Mouse (Mus musculus): Measurements from ENCODE around the gene Lyrm7. TPM values are rescaled to one million over a fixed set of nuclear protein-coding genes. Genes with fewer than 3 reads are reported as not detected.

The Lyrm7 gene
- polyA plus RNA-seq, 1 experiment from 2014 or later: 8.6 TPM

DNA sequence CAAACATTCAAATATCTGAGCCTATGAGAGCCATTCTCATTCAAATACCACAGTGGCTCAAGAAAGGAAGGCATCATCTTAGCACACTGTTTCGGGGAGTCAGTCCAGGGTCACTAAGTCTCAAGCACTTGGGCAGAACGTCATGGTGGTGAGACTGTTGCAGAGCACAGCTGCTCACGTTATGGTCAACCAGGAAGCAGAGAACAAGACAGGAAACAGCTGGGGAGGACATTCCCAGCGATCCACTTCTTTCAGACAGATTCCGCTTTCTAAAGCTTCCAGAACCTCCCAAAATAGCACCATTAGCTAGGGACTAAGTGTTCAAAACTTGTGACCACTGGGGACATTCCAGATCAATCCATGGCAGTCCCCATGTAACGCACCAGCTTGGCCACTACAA lies 27.2 kb upstream of the Lyrm7 start:
- Histone ChIP-seq H3K9ac (ENCODE audit: low read length) (no peak overlapping the region), H3K4me3 (ENCODE audit: low read depth, low read length) (no peak overlapping the region), H3K36me3 (ENCODE audit: control insufficient read depth, insufficient read depth, low read length) (no peaks in the 10 kb centered on the region), H3K27ac (ENCODE audit: low read depth, low read length) (no peak overlapping the region), H3K4me2 (ENCODE audit: low read depth, low read length, severe bottlenecking) (no peak overlapping the region), H3K4me1 (replicated peaks; ENCODE audit: control insufficient read depth, insufficient read depth, low read length) (no peaks in the 10 kb centered on the region), H3K27me3 (ENCODE audit: control insufficient read depth, insufficient read depth, low read length) (no peaks in the 10 kb centered on the region), H3K9me3 (ENCODE audit: control insufficient read depth, low read length) (no peaks in the 10 kb centered on the region)
- ATAC-seq (replicated peaks; ENCODE audit: low FRiP score): no peak
- WGBS: 91% methylated on average over 6 of the region's 6 CpGs
- no peak for DNase-seq (ENCODE audit: low spot score)

DNA sequence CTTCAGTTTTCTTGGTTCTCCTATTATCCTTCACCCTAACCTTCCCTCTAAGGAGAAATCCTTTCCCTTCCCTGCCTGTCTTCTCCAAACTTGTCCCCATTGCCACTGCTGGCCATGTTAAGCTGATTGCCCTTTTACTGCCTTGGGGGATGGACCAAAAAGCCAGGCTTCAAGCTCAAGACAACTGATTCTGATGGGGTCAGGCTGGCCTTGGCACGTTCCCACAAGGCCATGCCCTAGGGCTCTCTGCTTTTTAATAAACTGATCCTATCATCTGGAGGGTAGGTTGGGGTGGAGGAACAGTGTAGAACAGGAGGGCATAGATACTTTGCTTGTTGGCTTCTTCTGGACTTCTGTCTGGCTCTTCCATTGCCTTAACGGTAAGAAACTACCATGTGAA lies 24.7 kb upstream of the Lyrm7 start:
- DNase-seq (ENCODE audit: low spot score) (no peak), ATAC-seq (replicated peaks; ENCODE audit: low FRiP score) (no peak)
- no peak overlapping the region for H3K9ac ChIP-seq (ENCODE audit: low read length)
- no peaks in the 10 kb centered on the region for H3K36me3 ChIP-seq (ENCODE audit: control insufficient read depth, insufficient read depth, low read length)
- no peak overlapping the region for H3K4me2 ChIP-seq (ENCODE audit: low read depth, low read length, severe bottlenecking)
- no peak overlapping the region for H3K27ac ChIP-seq (ENCODE audit: low read depth, low read length)
- no peaks in the 10 kb centered on the region for H3K27me3 ChIP-seq (ENCODE audit: control insufficient read depth, insufficient read depth, low read length)
- no peaks in the 10 kb centered on the region; the same call in 1 of the 2 replicates for H3K4me1 ChIP-seq (replicated peaks; ENCODE audit: control insufficient read depth, insufficient read depth, low read length)
- no peak overlapping the region for H3K4me3 ChIP-seq (ENCODE audit: low read depth, low read length)
- no peaks in the 10 kb centered on the region for H3K9me3 ChIP-seq (ENCODE audit: control insufficient read depth, low read length)
- WGBS: 100% methylated on average over 2 of the region's 2 CpGs

GRCm38 (mm10) chr11:54884937-54885336 lies 24.2 kb upstream of the Lyrm7 start:
- ATAC-seq (replicated peaks; ENCODE audit: low FRiP score): no peak
- no peak for DNase-seq (ENCODE audit: low spot score)
- no peak overlapping the region for H3K9ac ChIP-seq (ENCODE audit: low read length)
- no peak overlapping the region for H3K27ac ChIP-seq (ENCODE audit: low read depth, low read length)
- H3K9me3 ChIP-seq (ENCODE audit: control insufficient read depth, low read length): no peaks in the 10 kb centered on the region
- no peaks in the 10 kb centered on the region for H3K36me3 ChIP-seq (ENCODE audit: control insufficient read depth, insufficient read depth, low read length)
- 42% methylated on average over 5 of the region's 5 CpGs for WGBS
- no peaks in the 10 kb centered on the region for H3K27me3 ChIP-seq (ENCODE audit: control insufficient read depth, insufficient read depth, low read length)
- H3K4me3 ChIP-seq (ENCODE audit: low read depth, low read length): no peak overlapping the region
- H3K4me2 ChIP-seq (ENCODE audit: low read depth, low read length, severe bottlenecking): no peak overlapping the region
- no peaks in the 10 kb centered on the region; the same call in 1 of the 2 replicates for H3K4me1 ChIP-seq (replicated peaks; ENCODE audit: control insufficient read depth, insufficient read depth, low read length)

GRCm38 (mm10) chr11:54884197-54884828 lies 23.6 kb upstream of the Lyrm7 start:
- DNase-seq (ENCODE audit: low spot score) (no peak), ATAC-seq (replicated peaks; ENCODE audit: low FRiP score) (no peak)
- H3K4me3 ChIP-seq (ENCODE audit: low read depth, low read length): no peak overlapping the region
- H3K9ac ChIP-seq (ENCODE audit: low read length): no peak overlapping the region
- H3K4me1 ChIP-seq (replicated peaks; ENCODE audit: control insufficient read depth, insufficient read depth, low read length): no peaks in the 10 kb centered on the region; the same call in 1 of the 2 replicates
- H3K27ac ChIP-seq (ENCODE audit: low read depth, low read length): no peak overlapping the region
- H3K9me3 ChIP-seq (ENCODE audit: control insufficient read depth, low read length): no peaks in the 10 kb centered on the region
- H3K36me3 ChIP-seq (ENCODE audit: control insufficient read depth, insufficient read depth, low read length): no peaks in the 10 kb centered on the region
- 75% methylated on average over 5 of the region's 5 CpGs for WGBS
- H3K4me2 ChIP-seq (ENCODE audit: low read depth, low read length, severe bottlenecking): no peak overlapping the region
- H3K27me3 ChIP-seq (ENCODE audit: control insufficient read depth, insufficient read depth, low read length): no peaks in the 10 kb centered on the region

- ATAC-seq (replicated peaks; ENCODE audit: low FRiP score) (no peak), DNase-seq (ENCODE audit: low spot score) (no peak)
- no peak overlapping the region for H3K9ac ChIP-seq (ENCODE audit: low read length)
- H3K4me1 ChIP-seq (replicated peaks; ENCODE audit: control insufficient read depth, insufficient read depth, low read length): no peaks in the 10 kb centered on the region; the same call in 1 of the 2 replicates
- H3K4me3 ChIP-seq (ENCODE audit: low read depth, low read length): no peak overlapping the region
- H3K9me3 ChIP-seq (ENCODE audit: control insufficient read depth, low read length): no peaks in the 10 kb centered on the region
- 40% methylated on average over 8 of the region's 8 CpGs for WGBS
- H3K36me3 ChIP-seq (ENCODE audit: control insufficient read depth, insufficient read depth, low read length): no peaks in the 10 kb centered on the region
- no peak overlapping the region for H3K4me2 ChIP-seq (ENCODE audit: low read depth, low read length, severe bottlenecking)
- no peaks in the 10 kb centered on the region for H3K27me3 ChIP-seq (ENCODE audit: control insufficient read depth, insufficient read depth, low read length)
- H3K27ac ChIP-seq (ENCODE audit: low read depth, low read length): no peak overlapping the region
These were observed 22.0 kb upstream of the Lyrm7 start for GRCm38 (mm10) chr11:54882671-54883070.

DNA sequence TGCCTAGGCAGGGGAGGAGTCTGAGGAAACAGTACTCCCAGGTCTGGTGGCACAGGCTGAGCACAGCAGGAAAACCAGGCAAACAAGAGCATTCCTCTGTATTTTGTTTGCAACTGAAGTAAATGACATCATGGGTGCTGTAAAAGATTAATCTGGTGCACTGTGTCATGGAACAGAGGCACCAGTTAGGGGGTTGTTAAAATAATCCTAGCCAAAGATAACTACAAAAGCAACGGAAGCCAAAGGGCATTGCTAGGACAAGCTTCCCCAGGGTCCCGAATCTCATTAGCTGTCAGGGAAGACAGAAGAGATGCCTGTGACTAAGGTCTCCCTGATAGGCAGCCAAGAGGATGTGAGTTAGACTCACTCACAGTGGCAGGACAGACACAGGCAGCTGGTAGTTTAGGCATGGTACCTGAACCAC lies 20.3 kb upstream of the Lyrm7 start:
- H3K27me3 ChIP-seq (ENCODE audit: control insufficient read depth, insufficient read depth, low read length): no peaks in the 10 kb centered on the region
- ATAC-seq (replicated peaks; ENCODE audit: low FRiP score): no peak
- no peak for DNase-seq (ENCODE audit: low spot score)
- H3K4me1 ChIP-seq (replicated peaks; ENCODE audit: control insufficient read depth, insufficient read depth, low read length): no peaks in the 10 kb centered on the region; the same call in 1 of the 2 replicates
- no peak overlapping the region for H3K27ac ChIP-seq (ENCODE audit: low read depth, low read length)
- no peak overlapping the region for H3K9ac ChIP-seq (ENCODE audit: low read length)
- no peaks in the 10 kb centered on the region for H3K9me3 ChIP-seq (ENCODE audit: control insufficient read depth, low read length)
- WGBS: 13% methylated on average over 2 of the region's 2 CpGs
- H3K4me3 ChIP-seq (ENCODE audit: low read depth, low read length): no peak overlapping the region
- H3K36me3 ChIP-seq (ENCODE audit: control insufficient read depth, insufficient read depth, low read length): no peaks in the 10 kb centered on the region
- no peak overlapping the region for H3K4me2 ChIP-seq (ENCODE audit: low read depth, low read length, severe bottlenecking)

- no peak overlapping the region for H3K9ac ChIP-seq (ENCODE audit: low read length)
- H3K27me3 ChIP-seq (ENCODE audit: control insufficient read depth, insufficient read depth, low read length): no peaks in the 10 kb centered on the region
- 90% methylated on average over 10 of the region's 10 CpGs for WGBS
- no peaks in the 10 kb centered on the region for H3K36me3 ChIP-seq (ENCODE audit: control insufficient read depth, insufficient read depth, low read length)
- H3K4me3 ChIP-seq (ENCODE audit: low read depth, low read length): no peak overlapping the region
- no peaks in the 10 kb centered on the region for H3K9me3 ChIP-seq (ENCODE audit: control insufficient read depth, low read length)
- ATAC-seq (replicated peaks; ENCODE audit: low FRiP score) (no peak), DNase-seq (ENCODE audit: low spot score) (no peak)
- H3K27ac ChIP-seq (ENCODE audit: low read depth, low read length): no peak overlapping the region
- no peak overlapping the region for H3K4me2 ChIP-seq (ENCODE audit: low read depth, low read length, severe bottlenecking)
- H3K4me1 ChIP-seq (replicated peaks; ENCODE audit: control insufficient read depth, insufficient read depth, low read length): no peaks in the 10 kb centered on the region; the same call in 1 of the 2 replicates
These were observed 19.2 kb upstream of the Lyrm7 start for GRCm38 (mm10) chr11:54879922-54880321.

GRCm38 (mm10) chr11:54879434-54879833 lies 18.7 kb upstream of the Lyrm7 start:
- Histone ChIP-seq H3K4me3 (ENCODE audit: low read depth, low read length) (no peak overlapping the region), H3K9ac (ENCODE audit: low read length) (no peak overlapping the region), H3K36me3 (ENCODE audit: control insufficient read depth, insufficient read depth, low read length) (no peaks in the 10 kb centered on the region), H3K9me3 (ENCODE audit: control insufficient read depth, low read length) (no peaks in the 10 kb centered on the region), H3K27me3 (ENCODE audit: control insufficient read depth, insufficient read depth, low read length) (no peaks in the 10 kb centered on the region), H3K4me2 (ENCODE audit: low read depth, low read length, severe bottlenecking) (no peak overlapping the region), H3K4me1 (replicated peaks; ENCODE audit: control insufficient read depth, insufficient read depth, low read length) (no peaks in the 10 kb centered on the region; the same call in 1 of the 2 replicates), H3K27ac (ENCODE audit: low read depth, low read length) (no peak overlapping the region)
- 48% methylated on average over 4 of the region's 4 CpGs for WGBS
- ATAC-seq (replicated peaks; ENCODE audit: low FRiP score) (no peak), DNase-seq (ENCODE audit: low spot score) (no peak)

DNA sequence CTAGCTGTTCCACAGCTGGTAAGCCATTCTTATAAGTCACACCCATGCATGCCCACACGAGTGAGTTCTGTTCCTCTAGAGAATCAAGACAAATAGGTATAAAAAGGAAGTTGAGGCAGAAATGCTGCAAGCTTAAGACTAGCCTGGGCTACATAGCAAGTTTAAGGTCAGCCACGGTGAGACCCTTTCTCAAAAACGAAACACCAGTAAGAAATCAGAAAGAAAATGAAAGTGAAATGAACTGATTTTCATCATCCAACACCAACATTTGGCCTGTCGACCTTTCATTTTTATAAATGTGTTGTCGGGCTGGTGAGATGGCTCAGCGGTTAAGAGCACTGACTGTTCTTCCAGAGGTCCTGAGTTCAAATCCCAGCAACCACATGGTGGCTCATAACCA lies 18.2 kb upstream of the Lyrm7 start:
- Histone ChIP-seq H3K27ac (ENCODE audit: low read depth, low read length) (no peak overlapping the region), H3K27me3 (ENCODE audit: control insufficient read depth, insufficient read depth, low read length) (no peaks in the 10 kb centered on the region), H3K9ac (ENCODE audit: low read length) (no peak overlapping the region), H3K4me2 (ENCODE audit: low read depth, low read length, severe bottlenecking) (no peak overlapping the region), H3K36me3 (ENCODE audit: control insufficient read depth, insufficient read depth, low read length) (peaks cover 2% of the 10 kb centered on the region; the same call in 1 of the 2 replicates), H3K4me1 (replicated peaks; ENCODE audit: control insufficient read depth, insufficient read depth, low read length) (no peaks in the 10 kb centered on the region; the same call in 1 of the 2 replicates), H3K4me3 (ENCODE audit: low read depth, low read length) (no peak overlapping the region), H3K9me3 (ENCODE audit: control insufficient read depth, low read length) (no peaks in the 10 kb centered on the region)
- 84% methylated on average over 6 of the region's 6 CpGs for WGBS
- ATAC-seq (replicated peaks; ENCODE audit: low FRiP score) (no peak), DNase-seq (ENCODE audit: low spot score) (no peak)
